Mouse (Mus musculus): ENCODE results near the gene Erh.

DNA sequence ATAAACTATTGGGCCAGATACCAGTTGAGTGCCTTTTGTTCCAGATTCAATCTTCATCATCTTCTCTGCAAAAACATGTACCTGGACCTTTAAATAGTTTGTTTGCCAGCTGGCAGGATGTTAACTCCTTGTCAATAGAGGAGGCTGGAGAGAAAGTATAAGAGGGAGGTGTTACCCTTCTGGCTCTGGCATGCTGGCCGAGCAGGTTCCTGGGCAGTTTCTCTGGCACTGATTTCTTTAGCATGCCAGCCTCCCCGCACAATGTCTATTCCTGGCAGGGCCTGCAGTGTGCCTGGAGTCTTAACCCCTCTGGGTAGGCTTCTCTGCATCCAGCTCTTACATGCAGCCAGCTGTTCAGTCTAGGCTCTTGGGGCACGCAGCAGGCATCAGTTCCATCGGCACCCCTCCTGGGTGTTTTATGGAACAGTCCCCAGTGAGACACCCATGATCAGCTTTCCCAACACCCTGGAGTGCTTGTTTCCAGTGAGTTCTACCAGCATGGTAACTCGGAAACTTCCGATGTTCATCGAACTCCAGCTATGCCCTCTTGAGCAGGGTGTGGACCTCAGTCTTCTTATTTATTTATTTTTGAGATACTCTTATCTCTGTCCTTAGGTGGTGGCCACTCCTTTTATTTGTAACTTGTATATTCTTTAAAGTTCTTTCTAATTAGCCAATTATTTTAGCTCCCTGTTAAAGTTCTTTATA, 10.0 kb upstream of the Erh start:
- TF ChIP-seq POLR2AphosphoS5 (IDR thresholded peaks at IDR 0.05; ENCODE audit: insufficient replicate concordance, low read depth, low read length) (no peak), CTCF (IDR thresholded peaks at IDR 0.05; ENCODE audit: low read depth, low read length) (no peak)
